Mouse (Mus musculus): ENCODE results near the gene Vmn1r165. TPM values are rescaled to one million over a fixed set of nuclear protein-coding genes. Genes with fewer than 3 reads are reported as not detected.
"Not testable (repeated sequence)": the region's sequence is repeated elsewhere in the genome, so short reads cannot be mapped to it uniquely, and the experiment has no call there.

Vmn1r165 gene
- not detected in 2 replicates for polyA plus RNA-seq (2016; fragmentation: Nextera tagmentation; extraction: Ambion mirVana)

- not testable (repeated sequence) for ATAC-seq (ENCODE audit: low FRiP score); H3K4me1 ChIP-seq; H3K36me3 ChIP-seq (replicated peaks); H3K9me3 ChIP-seq; H3K4me2 ChIP-seq; H3K4me3 ChIP-seq (replicated peaks); H3K27ac ChIP-seq; H3K9ac ChIP-seq; H3K27me3 ChIP-seq
- no CpG with 5 or more reads among the region's 3 CpGs for WGBS
Measured at GRCm38 (mm10) chr7:23217032-23217431, at the start of gene Vmn1r165. TSS of gene Vmn1r165 (plus strand) at chr7:23217332.

- H3K36me3 ChIP-seq (replicated peaks); ATAC-seq (ENCODE audit: low FRiP score): not testable (repeated sequence)
Measured at GRCm38 (mm10) chr7:23251582-23251981, 34.5 kb downstream of the Vmn1r165 start, which contains the start of gene Vmn1r166. TSS of gene Vmn1r166 (minus strand) at chr7:23251682.

More at GRCm38 (mm10) chr7:23251582-23251981, 34.5 kb downstream of the Vmn1r165 start, which contains the start of gene Vmn1r166:
- H3K27ac ChIP-seq; H3K9me3 ChIP-seq; H3K9ac ChIP-seq; H3K4me3 ChIP-seq (replicated peaks); H3K4me2 ChIP-seq; H3K27me3 ChIP-seq; H3K4me1 ChIP-seq: not testable (repeated sequence)
- WGBS = no CpG with 5 or more reads among the region's 2 CpGs

Other genes starting within 250 kb of the Vmn1r165 start
- not detected in 2 replicates for gene Gm4214, start 232.7 kb upstream of the Vmn1r165 start, polyA plus RNA-seq (2016; fragmentation: Nextera tagmentation; extraction: Ambion mirVana)
- not detected in 2 replicates for gene Gm4216, start 197.4 kb upstream of the Vmn1r165 start, polyA plus RNA-seq (2016; fragmentation: Nextera tagmentation; extraction: Ambion mirVana)
- not detected in 2 replicates for gene Vmn1r163, start 161.8 kb upstream of the Vmn1r165 start, polyA plus RNA-seq (2016; fragmentation: Nextera tagmentation; extraction: Ambion mirVana)
- not detected in 2 replicates for gene Gm8720, start 149.9 kb upstream of the Vmn1r165 start, polyA plus RNA-seq (2016; fragmentation: Nextera tagmentation; extraction: Ambion mirVana)
- gene Gm10662, start 72.9 kb upstream of the Vmn1r165 start, polyA plus RNA-seq (2016; fragmentation: Nextera tagmentation; extraction: Ambion mirVana) = not detected in 2 replicates
- not detected in 2 replicates for gene Vmn1r166, start 34.4 kb downstream of the Vmn1r165 start, polyA plus RNA-seq (2016; fragmentation: Nextera tagmentation; extraction: Ambion mirVana)
- gene Gm6902, start 61.6 kb downstream of the Vmn1r165 start, polyA plus RNA-seq (2016; fragmentation: Nextera tagmentation; extraction: Ambion mirVana) = not detected in 2 replicates
- gene Nlrp4e, start 83.9 kb downstream of the Vmn1r165 start, polyA plus RNA-seq (2016; fragmentation: Nextera tagmentation; extraction: Ambion mirVana) = not detected in 2 replicates
- gene Nlrp5, start 168.6 kb downstream of the Vmn1r165 start, polyA plus RNA-seq (2016; fragmentation: Nextera tagmentation; extraction: Ambion mirVana) = not detected in 2 replicates

Data from forebrain, embryonic 12.5 days (tissue).